Mouse (Mus musculus): Measurements from ENCODE around the gene Ncaph. TPM values are rescaled to one million over a fixed set of nuclear protein-coding genes. Genes with fewer than 3 reads are reported as not detected.
"Not testable (repeated sequence)": the region's sequence is repeated elsewhere in the genome, so short reads cannot be mapped to it uniquely, and the experiment has no call there.

Ncaph gene
- polyA plus RNA-seq, 1 experiment from 2014 or later = 19.6 TPM

DNA sequence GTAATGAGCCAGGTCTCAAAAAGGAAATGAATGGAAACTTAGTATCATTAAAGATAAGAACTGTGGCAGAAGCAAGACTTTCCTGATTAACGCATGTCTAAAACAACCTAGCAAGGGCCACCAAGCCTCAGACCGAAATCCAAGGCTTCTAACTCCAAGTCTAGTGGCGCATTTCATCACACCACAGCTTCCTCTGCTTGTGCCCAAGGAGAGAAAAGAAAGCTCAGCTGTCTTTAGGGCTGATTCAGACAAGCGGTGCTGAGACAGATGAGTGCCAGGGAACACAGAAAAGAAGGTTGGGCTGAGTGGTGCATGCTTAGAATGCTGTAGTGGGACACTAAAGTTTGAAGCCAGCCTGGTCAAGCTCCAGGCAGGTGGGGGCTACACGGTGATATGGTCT lies 4.8 kb downstream of the Ncaph start:
- Histone ChIP-seq H3K4me3 (replicated peaks; ENCODE audit: low read depth, low read length) (no peak overlapping the region), H3K4me1 (ENCODE audit: control insufficient read depth, insufficient read depth, low read length) (0 out of 2 replicates have a peak, but pooled peaks cover 3% of the 10 kb centered on the region), H3K9ac (replicated peaks; ENCODE audit: low read length) (no peak overlapping the region), H3K36me3 (ENCODE audit: control insufficient read depth, insufficient read depth, low read length) (peaks cover 21% of the 10 kb centered on the region), H3K27ac (replicated peaks; ENCODE audit: low read depth, low read length) (no peak overlapping the region), H3K4me2 (ENCODE audit: low read length) (no peak overlapping the region), H3K27me3 (ENCODE audit: control insufficient read depth, insufficient read depth, low read length) (no peaks in the 10 kb centered on the region), H3K9me3 (ENCODE audit: control insufficient read depth, low read length) (no peaks in the 10 kb centered on the region)
- no peak for DNase-seq
- ATAC-seq (ENCODE audit: low FRiP score, low TSS enrichment) = no peak
- WGBS = 89% methylated on average over 5 of the region's 5 CpGs

DNA sequence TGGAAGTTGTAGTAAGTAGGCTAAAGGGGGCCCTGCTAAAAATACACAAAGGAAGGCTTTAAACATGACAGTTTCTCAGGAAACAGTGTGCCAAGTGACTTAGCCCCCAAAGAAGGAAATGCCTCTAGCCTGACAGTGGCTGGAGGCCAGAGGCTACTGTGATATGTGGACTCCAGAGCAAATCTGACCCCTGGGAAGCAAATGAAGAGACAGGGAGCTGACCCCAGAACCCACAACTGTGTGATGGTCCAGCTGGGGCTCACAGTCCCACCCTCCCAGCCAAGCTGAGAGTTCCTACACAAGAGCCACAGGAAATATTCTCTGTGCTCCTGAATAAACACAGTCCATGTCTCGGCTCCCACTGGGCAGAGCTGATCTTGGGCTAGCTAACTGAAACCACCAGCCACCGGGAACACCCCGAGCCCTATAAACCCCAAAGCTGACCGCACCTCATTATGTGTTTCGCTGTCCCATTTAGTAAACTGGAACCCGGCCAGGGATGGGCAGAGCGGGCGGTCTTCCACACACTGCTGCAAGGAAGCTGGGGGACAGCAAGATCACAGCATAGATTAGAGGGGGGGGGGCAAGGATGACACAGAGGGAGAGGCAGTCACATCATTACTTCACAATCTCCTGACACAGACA lies 12.0 kb downstream of the Ncaph start:
- Histone ChIP-seq H3K4me3 (replicated peaks; ENCODE audit: low read depth, low read length) (no peak overlapping the region), H3K27ac (replicated peaks; ENCODE audit: low read depth, low read length) (no peak overlapping the region), H3K4me2 (ENCODE audit: low read length) (no peak overlapping the region), H3K36me3 (ENCODE audit: control insufficient read depth, insufficient read depth, low read length) (peaks cover 58% of the 10 kb centered on the region), H3K9me3 (ENCODE audit: control insufficient read depth, low read length) (no peaks in the 10 kb centered on the region), H3K9ac (replicated peaks; ENCODE audit: low read length) (no peak overlapping the region), H3K4me1 (ENCODE audit: control insufficient read depth, insufficient read depth, low read length) (no peaks in the 10 kb centered on the region), H3K27me3 (ENCODE audit: control insufficient read depth, insufficient read depth, low read length) (no peaks in the 10 kb centered on the region)
- 92% methylated on average over 8 of the region's 8 CpGs for WGBS
- ATAC-seq (ENCODE audit: low FRiP score, low TSS enrichment) = no peak
- DNase-seq = no peak

DNA sequence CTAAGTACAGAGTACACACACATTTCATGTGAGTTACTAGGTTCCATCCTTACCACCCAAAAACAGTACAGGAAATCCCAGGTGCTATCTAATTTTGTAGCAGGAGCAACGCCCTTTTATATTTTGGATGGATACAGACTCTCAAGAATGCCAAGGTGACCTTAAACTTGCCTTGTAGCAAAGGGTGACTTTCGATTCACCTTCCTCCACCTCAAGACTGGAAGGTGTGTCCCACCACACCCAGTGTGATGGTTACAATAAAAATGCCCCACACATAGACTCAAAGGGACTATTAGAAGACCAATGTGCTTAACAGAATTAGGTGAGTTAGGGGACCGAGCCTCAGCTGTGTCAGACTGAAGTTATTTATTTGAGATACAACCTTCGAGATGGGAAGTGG lies 24.8 kb downstream of the Ncaph start:
- Histone ChIP-seq H3K27me3 (ENCODE audit: control insufficient read depth, insufficient read depth, low read length) (no peaks in the 10 kb centered on the region), H3K4me1 (ENCODE audit: control insufficient read depth, insufficient read depth, low read length) (no peaks in the 10 kb centered on the region), H3K9me3 (ENCODE audit: control insufficient read depth, low read length) (no peaks in the 10 kb centered on the region), H3K36me3 (ENCODE audit: control insufficient read depth, insufficient read depth, low read length) (peaks cover 48% of the 10 kb centered on the region), H3K9ac (replicated peaks; ENCODE audit: low read length) (no peak overlapping the region), H3K4me3 (replicated peaks; ENCODE audit: low read depth, low read length) (no peak overlapping the region), H3K27ac (replicated peaks; ENCODE audit: low read depth, low read length) (no peak overlapping the region), H3K4me2 (ENCODE audit: low read length) (no peak overlapping the region)
- ATAC-seq (ENCODE audit: low FRiP score, low TSS enrichment) = no peak
- DNase-seq = no peak
- WGBS = 99% methylated on average over 4 of the region's 4 CpGs

DNA sequence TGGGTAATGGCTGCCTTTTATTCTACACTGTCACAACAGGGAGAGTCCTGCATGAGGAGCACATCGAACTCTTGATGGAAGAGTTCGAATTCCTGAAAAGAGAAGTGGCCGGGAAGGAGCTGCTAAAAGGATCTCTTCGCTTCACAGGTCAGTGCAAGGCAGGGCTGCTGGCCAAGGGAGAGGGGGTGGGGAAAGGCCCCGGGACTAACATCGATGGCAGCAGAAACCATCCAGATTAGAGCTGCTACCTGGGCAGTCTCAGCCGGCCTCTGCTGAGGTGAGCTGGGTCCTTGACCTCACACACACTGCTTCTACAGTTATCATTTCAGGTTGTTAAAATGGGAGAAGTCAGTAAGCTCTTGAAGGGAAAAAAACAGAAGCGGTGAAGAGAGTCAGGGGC lies 41.8 kb downstream of the Ncaph start:
- ATAC-seq (ENCODE audit: low FRiP score, low TSS enrichment) = no peak
- no peak for DNase-seq
- Histone ChIP-seq H3K27ac (replicated peaks; ENCODE audit: low read depth, low read length) (no peak overlapping the region), H3K4me2 (ENCODE audit: low read length) (no peak overlapping the region), H3K9ac (replicated peaks; ENCODE audit: low read length) (no peak overlapping the region), H3K4me1 (ENCODE audit: control insufficient read depth, insufficient read depth, low read length) (no peaks in the 10 kb centered on the region), H3K36me3 (ENCODE audit: control insufficient read depth, insufficient read depth, low read length) (no peaks in the 10 kb centered on the region), H3K27me3 (ENCODE audit: control insufficient read depth, insufficient read depth, low read length) (no peaks in the 10 kb centered on the region), H3K4me3 (replicated peaks; ENCODE audit: low read depth, low read length) (no peak overlapping the region), H3K9me3 (ENCODE audit: control insufficient read depth, low read length) (no peaks in the 10 kb centered on the region)
- 76% methylated on average over 8 of the region's 8 CpGs for WGBS

DNA sequence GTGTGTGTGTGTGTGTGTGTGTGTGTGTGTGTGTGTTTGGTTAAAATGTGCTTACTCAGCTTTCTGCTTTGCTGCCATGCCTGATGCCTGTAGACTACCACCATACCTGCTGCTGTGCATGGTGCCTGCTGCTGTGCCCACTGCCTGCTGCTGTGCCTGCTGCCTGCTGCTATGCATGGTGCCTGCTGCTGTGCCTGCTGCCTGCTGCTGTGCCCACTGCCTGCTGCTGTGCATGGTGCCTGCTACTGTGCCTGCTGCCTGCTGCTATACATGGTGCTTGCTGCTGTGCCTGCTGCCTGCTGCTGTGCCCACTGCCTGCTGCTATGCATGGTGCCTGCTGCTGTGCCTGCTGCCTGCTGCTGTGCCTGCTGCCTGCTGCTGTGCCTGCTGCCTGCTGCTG lies 43.6 kb downstream of the Ncaph start:
- not testable (repeated sequence) for ATAC-seq (ENCODE audit: low FRiP score, low TSS enrichment); H3K4me1 ChIP-seq (ENCODE audit: control insufficient read depth, insufficient read depth, low read length); H3K9me3 ChIP-seq (ENCODE audit: control insufficient read depth, low read length); H3K4me3 ChIP-seq (replicated peaks; ENCODE audit: low read depth, low read length); DNase-seq; H3K9ac ChIP-seq (replicated peaks; ENCODE audit: low read length); H3K36me3 ChIP-seq (ENCODE audit: control insufficient read depth, insufficient read depth, low read length); H3K27ac ChIP-seq (replicated peaks; ENCODE audit: low read depth, low read length); H3K4me2 ChIP-seq (ENCODE audit: low read length); H3K27me3 ChIP-seq (ENCODE audit: control insufficient read depth, insufficient read depth, low read length)

DNA sequence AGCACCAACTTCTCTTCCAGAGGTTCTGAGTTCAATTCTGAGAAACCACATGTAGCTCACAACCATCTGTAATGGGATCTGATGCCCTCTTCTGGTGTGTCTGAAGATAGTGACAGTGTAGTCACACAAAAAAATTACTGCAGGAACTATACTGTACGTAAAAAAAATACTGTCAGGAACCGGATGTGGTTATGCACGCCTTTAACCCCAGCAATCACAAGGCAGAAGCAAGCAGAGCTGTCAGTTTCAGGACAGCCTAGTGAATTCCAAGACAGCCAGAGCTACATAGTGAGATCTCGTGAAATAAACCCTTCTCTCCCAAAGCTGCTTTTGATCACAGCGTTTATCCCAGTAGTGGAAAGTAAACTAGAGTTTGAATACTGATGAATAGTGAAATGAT lies 47.5 kb downstream of the Ncaph start:
- Histone ChIP-seq H3K36me3 (ENCODE audit: control insufficient read depth, insufficient read depth, low read length) (no peaks in the 10 kb centered on the region), H3K4me2 (ENCODE audit: low read length) (no peak overlapping the region), H3K4me1 (ENCODE audit: control insufficient read depth, insufficient read depth, low read length) (no peaks in the 10 kb centered on the region), H3K9me3 (ENCODE audit: control insufficient read depth, low read length) (no peaks in the 10 kb centered on the region), H3K9ac (replicated peaks; ENCODE audit: low read length) (no peak overlapping the region), H3K27me3 (ENCODE audit: control insufficient read depth, insufficient read depth, low read length) (no peaks in the 10 kb centered on the region), H3K27ac (replicated peaks; ENCODE audit: low read depth, low read length) (no peak overlapping the region), H3K4me3 (replicated peaks; ENCODE audit: low read depth, low read length) (no peak overlapping the region)
- ATAC-seq (ENCODE audit: low FRiP score, low TSS enrichment) = no peak
- DNase-seq = no peak
- WGBS = 90% methylated on average over 5 of the region's 5 CpGs

DNA sequence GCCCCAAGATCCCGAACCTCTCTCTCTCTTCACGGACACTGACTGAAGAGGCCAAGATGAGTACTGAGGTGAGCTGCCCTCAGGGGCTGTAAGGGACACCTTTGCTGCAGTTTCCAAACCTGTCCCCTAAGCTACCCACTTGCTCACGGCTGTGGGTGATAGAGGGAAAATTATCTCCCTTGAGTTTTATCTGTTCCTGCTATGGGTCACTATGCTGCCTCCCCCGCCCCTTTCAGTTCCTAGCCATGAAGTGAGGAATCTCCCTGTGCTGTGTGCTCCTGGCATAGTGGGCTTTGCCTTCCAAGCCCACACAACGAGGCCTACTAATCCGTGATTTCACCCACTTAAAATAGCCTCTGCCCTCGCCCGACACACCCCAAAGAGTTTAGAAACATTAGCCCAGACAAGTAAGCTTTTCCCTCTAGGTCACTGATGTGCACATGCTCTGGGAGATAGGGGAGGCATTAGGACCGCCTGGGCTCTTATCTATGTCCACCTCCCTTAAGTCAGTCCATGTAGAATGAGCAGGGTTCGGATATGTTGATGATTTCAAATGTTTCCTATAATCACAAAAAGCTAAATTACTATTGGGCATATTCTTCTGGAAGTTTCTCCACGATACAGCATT lies 53.0 kb downstream of the Ncaph start:
- Histone ChIP-seq H3K27ac (replicated peaks; ENCODE audit: low read depth, low read length) (no peak overlapping the region), H3K36me3 (ENCODE audit: control insufficient read depth, insufficient read depth, low read length) (no peaks in the 10 kb centered on the region), H3K9ac (replicated peaks; ENCODE audit: low read length) (no peak overlapping the region), H3K27me3 (ENCODE audit: control insufficient read depth, insufficient read depth, low read length) (no peaks in the 10 kb centered on the region), H3K4me1 (ENCODE audit: control insufficient read depth, insufficient read depth, low read length) (no peaks in the 10 kb centered on the region), H3K4me3 (replicated peaks; ENCODE audit: low read depth, low read length) (no peak overlapping the region), H3K4me2 (ENCODE audit: low read length) (no peak overlapping the region), H3K9me3 (ENCODE audit: control insufficient read depth, low read length) (no peaks in the 10 kb centered on the region)
- ATAC-seq (ENCODE audit: low FRiP score, low TSS enrichment) = no peak
- no peak for DNase-seq
- 93% methylated on average over 11 of the region's 11 CpGs for WGBS

DNA sequence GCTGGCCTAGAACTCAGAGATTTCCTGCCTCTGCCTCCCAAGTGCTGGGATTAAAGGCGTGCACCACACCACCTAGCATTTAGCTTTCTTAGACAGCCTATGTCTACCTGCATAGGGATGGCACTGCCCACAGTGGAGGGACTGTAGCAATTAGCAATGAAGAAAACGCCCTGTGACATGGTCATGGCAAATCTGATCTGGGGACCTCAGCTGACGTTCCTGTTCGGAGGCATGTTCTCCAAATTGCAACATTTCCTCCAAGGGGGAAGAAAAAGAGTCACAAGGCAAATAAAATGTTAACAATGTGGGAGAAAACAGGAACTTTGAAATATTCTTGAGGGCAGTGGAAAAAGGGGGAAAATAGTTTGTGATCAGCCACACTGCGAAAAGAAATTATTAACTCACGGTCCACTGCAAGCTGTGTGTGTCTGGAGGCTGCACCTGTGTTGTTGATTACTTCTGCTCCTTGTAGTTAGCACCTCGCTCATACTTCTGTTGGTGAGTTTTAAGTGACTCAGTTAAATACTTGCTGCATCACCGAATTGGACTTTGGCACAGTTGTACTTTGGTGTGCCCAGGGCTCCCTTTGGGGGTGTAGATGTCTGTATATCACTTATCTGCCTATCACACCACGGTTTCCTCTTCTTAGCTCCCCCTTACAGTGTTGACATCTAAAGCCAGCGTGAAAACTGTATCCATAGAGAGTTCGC lies 53.7 kb downstream of the Ncaph start:
- ATAC-seq (ENCODE audit: low FRiP score, low TSS enrichment) = no peak
- WGBS = 95% methylated on average over 11 of the region's 11 CpGs
- H3K4me2 ChIP-seq (ENCODE audit: low read length) = no peak overlapping the region

DNA sequence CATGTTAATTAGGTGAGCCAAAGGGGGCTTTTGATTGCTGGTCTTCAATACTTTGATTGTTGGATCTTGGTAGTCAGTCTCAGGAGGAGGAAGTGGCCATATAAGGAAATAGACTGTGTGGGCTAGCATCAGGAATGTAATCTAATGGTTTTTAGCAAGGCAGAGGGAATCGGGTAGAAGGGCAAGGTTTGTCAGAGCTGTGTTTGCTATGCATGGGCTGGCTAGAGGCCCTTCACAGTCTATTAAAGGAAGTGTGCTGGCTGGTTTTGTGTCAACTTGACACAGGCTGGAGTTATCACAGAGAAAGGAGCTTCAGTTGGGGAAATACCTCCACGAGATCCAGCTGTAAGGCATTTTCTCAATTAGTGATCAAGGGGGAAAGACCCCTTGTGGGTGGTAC lies 54.7 kb downstream of the Ncaph start:
- not testable (repeated sequence) for H3K27ac ChIP-seq (replicated peaks; ENCODE audit: low read depth, low read length); H3K9ac ChIP-seq (replicated peaks; ENCODE audit: low read length); H3K4me3 ChIP-seq (replicated peaks; ENCODE audit: low read depth, low read length); H3K36me3 ChIP-seq (ENCODE audit: control insufficient read depth, insufficient read depth, low read length); DNase-seq; H3K27me3 ChIP-seq (ENCODE audit: control insufficient read depth, insufficient read depth, low read length); H3K4me2 ChIP-seq (ENCODE audit: low read length); H3K9me3 ChIP-seq (ENCODE audit: control insufficient read depth, low read length); H3K4me1 ChIP-seq (ENCODE audit: control insufficient read depth, insufficient read depth, low read length); ATAC-seq (ENCODE audit: low FRiP score, low TSS enrichment)
- WGBS = 85% methylated on average over 2 of the region's 2 CpGs

More for the DNA sequence above, 53.7 kb downstream of the Ncaph start:
- Histone ChIP-seq H3K4me1 (ENCODE audit: control insufficient read depth, insufficient read depth, low read length) (no peaks in the 10 kb centered on the region), H3K27me3 (ENCODE audit: control insufficient read depth, insufficient read depth, low read length) (no peaks in the 10 kb centered on the region), H3K27ac (replicated peaks; ENCODE audit: low read depth, low read length) (no peak overlapping the region), H3K36me3 (ENCODE audit: control insufficient read depth, insufficient read depth, low read length) (no peaks in the 10 kb centered on the region), H3K9ac (replicated peaks; ENCODE audit: low read length) (no peak overlapping the region), H3K9me3 (ENCODE audit: control insufficient read depth, low read length) (no peaks in the 10 kb centered on the region), H3K4me3 (replicated peaks; ENCODE audit: low read depth, low read length) (no peak overlapping the region)
- no peak for DNase-seq

Measured in midbrain, embryonic 14.5 days (tissue).